Mouse (Mus musculus) ES-E14 (cell line): ENCODE results near the gene Tmem159.

Experiments
- CHD2 ChIP-seq: IDR thresholded peaks from 2 replicates; pipeline ENCODE4 v1.6.1; 2014; ENCODE audit warnings: mild to moderate bottlenecking, low read depth, low read length, inconsistent platforms
- HCFC1 ChIP-seq: IDR thresholded peaks from 2 replicates; pipeline ENCODE4 v1.6.1; 2012; ENCODE audit warnings: low read length, inconsistent platforms, borderline replicate concordance; ENCODE audit not compliant: insufficient read depth
- MAFK ChIP-seq: IDR thresholded peaks from 2 replicates; pipeline ENCODE4 v1.6.1; 2014; ENCODE audit warnings: mild to moderate bottlenecking, low read depth, low read length, inconsistent platforms; ENCODE audit not compliant: insufficient read depth

GRCm38 (mm10) chr7:120068114-120068513 is 34.0 kb upstream of the Tmem159 start:
- TF ChIP-seq MAFK (no peak), CHD2 (no peak), HCFC1 (no peak)
